Mouse (Mus musculus): ENCODE results near the gene Opcml.

DNA sequence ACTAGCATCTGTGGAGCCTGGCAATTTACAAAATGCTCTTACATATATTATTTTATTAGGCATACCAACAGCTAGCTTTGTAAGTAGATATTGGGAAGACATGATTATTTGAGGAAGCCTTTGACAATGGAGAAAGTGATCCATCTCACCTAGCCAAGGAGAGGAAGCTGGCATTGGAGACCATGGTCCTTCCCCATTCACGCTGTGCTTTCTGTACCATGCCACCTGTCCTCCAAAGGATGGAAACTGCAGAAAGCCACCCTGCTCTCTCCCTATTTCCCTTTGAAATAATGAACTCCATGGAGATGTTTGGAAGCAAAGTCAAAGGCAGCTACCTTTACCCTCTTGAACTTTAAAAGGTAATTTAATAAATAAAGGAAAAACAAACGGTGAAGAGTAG, 570.1 kb downstream of the Opcml start:
- TF ChIP-seq CTCF (IDR thresholded peaks at IDR 0.05; ENCODE audit: low read depth, low read length) (no peak), POLR2A (IDR thresholded peaks at IDR 0.05; ENCODE audit: extremely low read depth, insufficient read depth, low read length) (no peak)

Measured in liver, adult 2 months (tissue).